Mouse (Mus musculus) lung, embryonic 16.5 days (tissue): ENCODE results near the gene Limch1. TPM values are rescaled to one million over a fixed set of nuclear protein-coding genes. Genes with fewer than 3 reads are reported as not detected.

ENCODE experiments used
- ATAC-seq: fragments of 200-750 bp; cut with Nextera tagmentation; 2 replicates; pipeline ENCODE4 v1.8.0; 2017; ENCODE audit warnings: low read depth, mild to moderate bottlenecking, moderate library complexity
- H3K27ac ChIP-seq: fragments of 300-500 bp; sonication (generic); 2 replicates; pipeline ENCODE4 v1.5.1; 2014; ENCODE audit warnings: mild to moderate bottlenecking, control low read depth, low read length
- H3K27me3 ChIP-seq: fragments of 300-500 bp; sonication (generic); 2 replicates; pipeline ENCODE4 v1.6.1; 2014; ENCODE audit warnings: low read depth, low read length, mixed read lengths; ENCODE audit not compliant: control insufficient read depth, insufficient read depth
- H3K36me3 ChIP-seq: fragments of 300-500 bp; sonication (generic); 2 replicates; pipeline ENCODE4 v1.6.1; 2014; ENCODE audit warnings: low read length; ENCODE audit not compliant: control insufficient read depth, insufficient read depth
- H3K4me1 ChIP-seq: fragments of 300-500 bp; sonication (generic); replicated peaks from 2 replicates; pipeline ENCODE4 v1.6.1; 2014; ENCODE audit warnings: low read length, mixed read lengths; ENCODE audit not compliant: control insufficient read depth, insufficient read depth
- H3K4me2 ChIP-seq: fragments of 300-500 bp; sonication (generic); 2 replicates; pipeline ENCODE4 v1.6.1; 2014; ENCODE audit warnings: low read depth, low read length, control low read depth
- H3K4me3 ChIP-seq: fragments of 300-500 bp; sonication (generic); 2 replicates; pipeline ENCODE4 v1.5.1; 2014; ENCODE audit warnings: mild to moderate bottlenecking, low read length, control low read depth
- H3K9ac ChIP-seq: fragments of 300-500 bp; sonication (generic); 2 replicates; pipeline ENCODE4 v1.6.1; 2014; ENCODE audit warnings: low read length, control low read depth
- H3K9me3 ChIP-seq: fragments of 300-500 bp; sonication (generic); 2 replicates; pipeline ENCODE4 v1.6.1; 2016; ENCODE audit warnings: low read length; ENCODE audit not compliant: control insufficient read depth
- WGBS: fragments of 180-500 bp; shearing (Covaris S2); extraction: QIAGEN DNeasy Blood & Tissue Kit; methylation state at CpG from one replicate; pipeline ENCODE4 v1.1.7; 2014; 5-methylcytosine and 5-hydroxymethylcytosine counted together
- polyA plus RNA-seq: library from polyadenylated mRNA; unstranded; fragments of >200 nt; fragmentation: Nextera tagmentation; extraction: Ambion mirVana; gene quantifications from 2 replicates; pipeline ENCODE4 v1.2.1, GENCODE M21; 2015

The Limch1 gene
- polyA plus RNA-seq, 1 experiment from 2014 or later, result 97.4 TPM

DNA sequence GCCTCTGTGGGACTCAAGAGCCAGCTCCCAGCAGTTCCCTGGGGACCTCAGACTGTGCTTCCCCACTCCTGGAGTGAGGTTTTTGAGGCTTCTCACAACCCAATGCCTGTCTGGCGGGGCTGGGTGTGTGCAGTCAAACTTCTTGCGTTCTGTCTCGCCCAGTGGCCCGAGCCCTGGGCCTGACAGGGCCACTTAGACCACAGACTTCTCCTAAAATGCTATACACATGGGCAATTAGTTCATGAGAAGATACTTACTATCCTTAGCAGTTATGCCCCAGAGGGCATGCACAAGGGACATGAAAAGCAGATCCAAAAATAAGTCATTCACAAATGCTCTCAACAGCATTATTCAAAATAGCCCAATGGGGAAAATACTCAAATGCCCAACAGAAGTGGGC lies 123.9 kb downstream of the Limch1 start:
- H3K9me3 ChIP-seq, result no peaks in the 10 kb centered on the region
- H3K4me2 ChIP-seq, result no peak overlapping the region
- 93% methylated on average over 4 of the region's 4 CpGs for WGBS
- H3K4me1 ChIP-seq, result peaks cover 14% of the 10 kb centered on the region; the same call in 1 of the 2 replicates
- no peak overlapping the region for H3K27ac ChIP-seq
- no peak overlapping the region for H3K4me3 ChIP-seq
- no peaks in the 10 kb centered on the region for H3K27me3 ChIP-seq
- H3K9ac ChIP-seq, result no peak overlapping the region
- no peaks in the 10 kb centered on the region for H3K36me3 ChIP-seq
- ATAC-seq, result no peak

DNA sequence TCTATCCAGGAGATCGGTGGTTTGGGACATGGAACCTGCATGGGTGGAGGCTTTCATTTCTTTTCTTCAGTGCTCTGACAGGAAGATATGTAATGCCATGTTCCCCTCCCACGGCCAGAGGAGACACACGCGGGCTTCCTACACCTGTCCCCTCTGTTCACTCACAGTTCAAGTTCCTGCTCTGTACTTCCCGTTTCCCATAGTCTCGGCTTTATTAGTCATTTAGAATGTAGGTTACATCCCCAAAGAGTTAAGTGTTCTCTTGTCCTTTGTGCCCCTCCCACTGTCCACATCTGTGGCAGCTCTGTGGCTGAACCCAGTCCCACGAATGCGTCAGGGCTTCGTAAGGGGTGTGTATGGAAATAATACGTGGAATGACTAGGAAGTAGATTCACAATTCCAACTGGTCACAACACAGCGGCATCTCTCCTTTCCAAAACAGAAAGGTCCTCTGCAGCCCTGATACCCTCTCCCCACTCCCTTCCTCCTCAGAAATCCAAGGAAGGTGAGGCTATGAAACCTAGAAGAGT lies 126.0 kb downstream of the Limch1 start:
- Histone ChIP-seq H3K4me2 (no peak overlapping the region), H3K27ac (no peak overlapping the region), H3K4me3 (no peak overlapping the region), H3K4me1 (0 out of 2 replicates have a peak, but pooled peaks cover 5% of the 10 kb centered on the region), H3K27me3 (no peaks in the 10 kb centered on the region), H3K9ac (no peak overlapping the region), H3K9me3 (no peaks in the 10 kb centered on the region), H3K36me3 (no peaks in the 10 kb centered on the region)
- ATAC-seq, result no peak
- 80% methylated on average over 11 of the region's 11 CpGs for WGBS

DNA sequence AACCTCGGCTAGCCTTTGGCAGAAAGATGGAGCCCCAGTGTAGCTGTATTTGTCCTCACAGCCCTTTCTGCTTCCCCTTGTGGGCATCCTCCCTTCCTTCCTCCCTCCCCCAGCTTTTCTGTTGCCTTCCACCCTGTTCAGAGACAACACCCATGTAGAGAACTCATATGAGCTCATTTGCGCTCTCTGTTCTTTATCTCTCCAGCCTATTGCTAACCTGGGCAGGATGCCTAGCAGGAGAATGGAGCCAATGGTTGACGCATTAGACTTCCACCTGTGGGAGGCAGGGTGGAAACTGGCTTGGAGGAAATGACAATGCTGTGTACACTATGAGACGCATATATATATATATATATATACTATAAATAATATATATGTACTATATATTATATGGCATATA lies 126.4 kb downstream of the Limch1 start:
- 86% methylated on average over 4 of the region's 4 CpGs for WGBS
- no peak for ATAC-seq
- H3K4me1 ChIP-seq, result peaks cover 3% of the 10 kb centered on the region; the same call in 1 of the 2 replicates
- H3K9ac ChIP-seq, result no peak overlapping the region
- H3K4me3 ChIP-seq, result no peak overlapping the region
- H3K27ac ChIP-seq, result no peak overlapping the region
- H3K9me3 ChIP-seq, result no peaks in the 10 kb centered on the region
- H3K36me3 ChIP-seq, result no peaks in the 10 kb centered on the region
- no peak overlapping the region for H3K4me2 ChIP-seq
- H3K27me3 ChIP-seq, result no peaks in the 10 kb centered on the region

DNA sequence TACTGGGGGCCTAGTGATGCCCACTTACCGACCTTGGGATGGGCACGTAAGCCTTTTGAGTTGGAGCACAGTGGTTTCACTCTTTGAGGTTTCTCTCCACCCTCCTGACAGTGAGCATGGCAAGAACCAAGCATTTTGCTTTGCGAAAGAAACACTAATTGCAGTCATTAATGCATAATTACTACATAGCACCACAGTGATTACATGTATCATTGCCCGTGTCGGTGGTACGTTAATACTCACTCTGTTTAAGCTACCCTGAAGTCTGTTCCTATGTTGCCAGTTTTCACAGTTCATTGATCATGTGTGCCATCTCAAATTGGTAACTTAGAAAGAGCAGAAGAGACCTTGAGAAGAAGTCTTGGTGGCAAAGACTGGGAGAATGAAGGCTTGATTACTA lies 127.1 kb downstream of the Limch1 start:
- H3K27ac ChIP-seq, result no peak overlapping the region
- WGBS, result 90% methylated on average over 6 of the region's 6 CpGs

DNA sequence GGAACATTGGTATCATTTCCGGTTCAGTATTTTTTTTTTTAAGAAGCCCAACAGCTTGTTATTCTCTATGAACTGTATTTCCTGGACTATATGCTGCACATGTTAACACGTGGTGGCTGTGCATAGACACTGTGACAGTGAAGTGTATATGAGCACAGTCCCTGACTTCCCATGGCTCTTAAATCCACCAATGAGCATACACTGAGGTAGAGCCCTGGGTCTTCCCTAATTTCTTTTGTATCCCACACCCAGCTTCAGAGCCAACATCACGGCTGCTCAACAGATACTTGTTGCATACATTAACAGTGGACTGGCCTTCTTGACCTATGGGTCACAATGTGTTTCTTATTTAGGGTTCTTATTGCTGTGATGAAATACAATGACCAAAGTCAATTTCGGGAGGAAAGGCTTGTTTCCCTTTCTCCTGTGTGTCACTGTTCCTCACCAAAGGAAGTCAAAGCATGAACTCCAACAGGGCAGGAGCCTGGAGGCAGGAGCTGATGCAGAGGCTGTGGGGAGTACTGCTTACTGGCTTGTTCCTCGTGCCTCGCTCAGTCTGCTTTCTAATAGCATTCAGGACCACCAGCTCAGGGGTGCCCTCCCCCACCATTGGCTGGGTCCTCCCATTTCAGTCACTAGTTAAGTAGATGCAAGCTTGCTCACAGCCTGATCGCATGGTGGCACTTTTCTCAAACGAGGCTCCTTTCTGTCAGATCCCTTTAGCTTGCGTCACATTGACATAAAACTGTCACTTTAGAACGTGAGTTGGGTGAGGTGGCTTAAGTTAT lies 130.6 kb downstream of the Limch1 start:
- no peaks in the 10 kb centered on the region; the same call in 1 of the 2 replicates for H3K4me1 ChIP-seq

More for the DNA sequence above, 127.1 kb downstream of the Limch1 start:
- no peak for ATAC-seq
- Histone ChIP-seq H3K4me3 (no peak overlapping the region), H3K4me2 (no peak overlapping the region), H3K9me3 (no peaks in the 10 kb centered on the region), H3K9ac (no peak overlapping the region), H3K27me3 (no peaks in the 10 kb centered on the region), H3K4me1 (no peaks in the 10 kb centered on the region; the same call in 1 of the 2 replicates), H3K36me3 (no peaks in the 10 kb centered on the region)

GRCm38 (mm10) chr5:66877066-66877465 lies 131.4 kb downstream of the Limch1 start:
- Histone ChIP-seq H3K27ac (no peak overlapping the region), H3K36me3 (no peaks in the 10 kb centered on the region), H3K4me3 (no peak overlapping the region), H3K9ac (no peak overlapping the region), H3K4me2 (no peak overlapping the region), H3K27me3 (no peaks in the 10 kb centered on the region), H3K9me3 (no peaks in the 10 kb centered on the region), H3K4me1 (no peaks in the 10 kb centered on the region; the same call in 1 of the 2 replicates)
- 39% methylated on average over 5 of the region's 5 CpGs for WGBS
- ATAC-seq, result no peak

More for the DNA sequence above, 130.6 kb downstream of the Limch1 start:
- H3K4me2 ChIP-seq, result no peak overlapping the region
- H3K4me3 ChIP-seq, result no peak overlapping the region
- H3K27me3 ChIP-seq, result no peaks in the 10 kb centered on the region
- no peak overlapping the region for H3K27ac ChIP-seq
- H3K9ac ChIP-seq, result no peak overlapping the region
- H3K36me3 ChIP-seq, result no peaks in the 10 kb centered on the region
- no peak for ATAC-seq
- no peaks in the 10 kb centered on the region for H3K9me3 ChIP-seq
- WGBS, result 60% methylated on average over 10 of the region's 10 CpGs

- WGBS, result 19% methylated on average over 3 of the region's 3 CpGs
- ATAC-seq, result peak; percentile 63
Measured at GRCm38 (mm10) chr5:66881901-66882341, 136.3 kb downstream of the Limch1 start.

GRCm38 (mm10) chr5:66882718-66883117 lies 137.1 kb downstream of the Limch1 start:
- peaks cover 4% of the 10 kb centered on the region; the same call in 1 of the 2 replicates for H3K9me3 ChIP-seq
- no peak overlapping the region for H3K4me2 ChIP-seq
- ATAC-seq, result no peak
- peak overlapping the region; percentile 25; the same call in 1 of the 2 replicates for H3K27ac ChIP-seq
- 80% methylated on average over 13 of the region's 13 CpGs for WGBS
- H3K4me3 ChIP-seq, result no peak overlapping the region
- peaks cover 22% of the 10 kb centered on the region for H3K4me1 ChIP-seq
- no peaks in the 10 kb centered on the region for H3K27me3 ChIP-seq
- no peaks in the 10 kb centered on the region for H3K36me3 ChIP-seq
- no peak overlapping the region for H3K9ac ChIP-seq

More at GRCm38 (mm10) chr5:66881901-66882341, 136.3 kb downstream of the Limch1 start:
- no peaks in the 10 kb centered on the region for H3K36me3 ChIP-seq
- no peak overlapping the region for H3K4me3 ChIP-seq
- H3K9me3 ChIP-seq, result peaks cover 4% of the 10 kb centered on the region; the same call in 1 of the 2 replicates
- no peak overlapping the region for H3K9ac ChIP-seq
- H3K4me1 ChIP-seq, result peaks cover 14% of the 10 kb centered on the region
- H3K27me3 ChIP-seq, result no peaks in the 10 kb centered on the region
- peak overlapping the region; percentile 47 for H3K27ac ChIP-seq
- H3K4me2 ChIP-seq, result no peak overlapping the region

DNA sequence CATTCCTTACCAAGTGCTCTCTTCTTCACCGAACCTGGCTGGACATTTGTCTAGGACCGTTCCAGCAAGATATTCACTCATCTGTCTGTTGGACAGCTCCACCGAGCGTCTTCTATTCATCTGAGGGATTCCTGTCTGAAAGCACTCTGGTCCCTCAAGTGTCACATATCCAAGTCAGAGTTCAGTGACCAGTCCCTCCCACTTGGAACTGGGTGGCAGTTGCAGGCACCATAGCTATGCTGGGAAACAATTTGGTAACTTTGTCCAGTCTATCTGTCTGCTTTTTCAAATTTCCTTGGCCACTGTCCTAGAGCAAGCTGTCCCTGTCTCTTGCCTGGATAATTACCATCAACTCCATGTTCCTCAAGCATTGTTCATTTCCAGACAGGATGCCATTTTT lies 138.9 kb downstream of the Limch1 start:
- H3K4me3 ChIP-seq, result no peak overlapping the region
- H3K9ac ChIP-seq, result no peak overlapping the region
- H3K27ac ChIP-seq, result no peak overlapping the region
- peaks cover 29% of the 10 kb centered on the region for H3K4me1 ChIP-seq
- peak; percentile 57 for ATAC-seq
- WGBS, result 19% methylated on average over 4 of the region's 4 CpGs
- H3K9me3 ChIP-seq, result peaks cover 4% of the 10 kb centered on the region; the same call in 1 of the 2 replicates
- H3K27me3 ChIP-seq, result no peaks in the 10 kb centered on the region
- no peaks in the 10 kb centered on the region for H3K36me3 ChIP-seq
- no peak overlapping the region for H3K4me2 ChIP-seq
